Mouse (Mus musculus) hindbrain, embryonic 14.5 days (tissue): Measurements from ENCODE around the gene Syncrip. TPM values are rescaled to one million over a fixed set of nuclear protein-coding genes. Genes with fewer than 3 reads are reported as not detected.
"Not testable (repeated sequence)": the region's sequence is repeated elsewhere in the genome, so short reads cannot be mapped to it uniquely, and the experiment has no call there.

Experiments
- ATAC-seq: fragments of 200-750 bp; cut with Nextera tagmentation; 2 replicates; pipeline ENCODE4 v1.8.0; 2017; ENCODE audit warnings: moderate number of reproducible peaks, mild to moderate bottlenecking, moderate TSS enrichment, moderate library complexity; ENCODE audit not compliant: low FRiP score
- DNase-seq: peaks from one replicate; pipeline ENCODE4 v3.0.0-alpha.2; 2015; ENCODE audit warnings: low spot score
- H3K27ac ChIP-seq: fragments of 300-500 bp; sonication (generic); 2 replicates; pipeline ENCODE4 v1.5.1; 2014; ENCODE audit warnings: mild to moderate bottlenecking, moderate library complexity
- H3K27me3 ChIP-seq: fragments of 300-500 bp; sonication (generic); 2 replicates; pipeline ENCODE4 v1.6.1; 2014; ENCODE audit warnings: mild to moderate bottlenecking, low read length, mixed read lengths; ENCODE audit not compliant: control insufficient read depth, insufficient read depth
- H3K36me3 ChIP-seq: fragments of 300-500 bp; sonication (generic); replicated peaks from 2 replicates; pipeline ENCODE4 v1.6.1; 2014; ENCODE audit not compliant: control insufficient read depth, insufficient read depth
- H3K4me1 ChIP-seq: fragments of 300-500 bp; sonication (generic); replicated peaks from 2 replicates; pipeline ENCODE4 v1.6.1; 2014; ENCODE audit warnings: antibody characterized with exemption, low read length, mixed read lengths; ENCODE audit not compliant: control insufficient read depth, insufficient read depth
- H3K4me2 ChIP-seq: fragments of 300-500 bp; sonication (generic); replicated peaks from 2 replicates; pipeline ENCODE4 v1.6.1; 2014; ENCODE audit warnings: mild to moderate bottlenecking, moderate library complexity
- H3K4me3 ChIP-seq: fragments of 300-500 bp; sonication (generic); replicated peaks from 2 replicates; pipeline ENCODE4 v1.5.1; 2014; ENCODE audit warnings: mild to moderate bottlenecking, low read length
- H3K9ac ChIP-seq: fragments of 300-500 bp; sonication (generic); 2 replicates; pipeline ENCODE4 v1.6.1; 2014
- H3K9me3 ChIP-seq: fragments of 300-500 bp; sonication (generic); 2 replicates; pipeline ENCODE4 v1.6.1; 2016; ENCODE audit warnings: low read length; ENCODE audit not compliant: control insufficient read depth
- WGBS: fragments of 180-500 bp; shearing (Covaris S2); extraction: QIAGEN DNeasy Blood & Tissue Kit; methylation state at CpG from one replicate; pipeline ENCODE4 v1.1.7; 2014; 5-methylcytosine and 5-hydroxymethylcytosine counted together
- polyA plus RNA-seq: library from polyadenylated mRNA; unstranded; fragments of >200 nt; fragmentation: Nextera tagmentation; extraction: Ambion mirVana; gene quantifications from 2 replicates; pipeline ENCODE4 v1.2.1, GENCODE M21; 2014

The Syncrip gene
- polyA plus RNA-seq: 91.5 and 98.2 TPM in 2 replicates

DNA sequence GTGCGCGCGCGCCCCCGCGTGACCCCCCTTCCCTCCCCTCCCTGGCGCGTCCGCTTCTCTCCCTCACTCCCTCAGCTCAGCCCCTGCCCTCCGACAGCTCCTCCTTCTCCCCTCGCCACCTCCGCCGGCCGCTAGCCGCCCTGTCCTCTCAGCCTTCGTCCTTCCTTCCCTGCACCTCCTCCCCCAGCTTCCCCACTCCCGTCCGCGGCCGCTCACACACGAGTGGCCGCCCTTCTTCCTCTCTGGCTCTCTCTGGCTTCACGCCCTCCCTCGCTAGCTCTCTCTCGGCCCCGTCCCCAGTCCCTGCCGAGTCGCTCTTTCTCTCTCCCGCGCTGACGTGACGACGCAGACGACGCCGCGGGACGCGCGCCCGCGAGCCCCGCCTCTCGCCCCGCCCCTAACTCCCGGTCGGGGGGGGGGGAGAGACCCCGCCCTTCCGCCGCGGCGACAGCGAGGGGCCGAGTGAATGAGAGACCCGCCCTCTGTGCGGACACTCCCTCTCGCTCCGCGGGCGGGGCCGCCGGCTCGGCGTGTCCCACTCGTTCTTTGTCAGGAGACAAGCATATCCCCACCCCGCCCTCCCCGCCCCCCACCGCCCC is at the start of gene Syncrip:
Gene Syncrip (minus strand): TSS at position 345 of the 599 bp plus-strand sequence.
- H3K4me1 ChIP-seq: peaks cover 26% of the 10 kb centered on the region
- DNase-seq: peak; percentile 95
- ATAC-seq: peak; percentile 95
- H3K4me3 ChIP-seq: peak within 1 kb of the TSS; percentile 99
- H3K9ac ChIP-seq: peak within 1 kb of the TSS; percentile 97
- peaks cover 24% of the 10 kb centered on the region for H3K36me3 ChIP-seq
- H3K9me3 ChIP-seq, H3K27me3 ChIP-seq: not testable (repeated sequence)
- H3K27ac ChIP-seq: peak within 1 kb of the TSS; percentile 100
- H3K4me2 ChIP-seq: peak within 1 kb of the TSS; percentile 64
- WGBS: 1% methylated on average over 46 of the region's 68 CpGs

DNA sequence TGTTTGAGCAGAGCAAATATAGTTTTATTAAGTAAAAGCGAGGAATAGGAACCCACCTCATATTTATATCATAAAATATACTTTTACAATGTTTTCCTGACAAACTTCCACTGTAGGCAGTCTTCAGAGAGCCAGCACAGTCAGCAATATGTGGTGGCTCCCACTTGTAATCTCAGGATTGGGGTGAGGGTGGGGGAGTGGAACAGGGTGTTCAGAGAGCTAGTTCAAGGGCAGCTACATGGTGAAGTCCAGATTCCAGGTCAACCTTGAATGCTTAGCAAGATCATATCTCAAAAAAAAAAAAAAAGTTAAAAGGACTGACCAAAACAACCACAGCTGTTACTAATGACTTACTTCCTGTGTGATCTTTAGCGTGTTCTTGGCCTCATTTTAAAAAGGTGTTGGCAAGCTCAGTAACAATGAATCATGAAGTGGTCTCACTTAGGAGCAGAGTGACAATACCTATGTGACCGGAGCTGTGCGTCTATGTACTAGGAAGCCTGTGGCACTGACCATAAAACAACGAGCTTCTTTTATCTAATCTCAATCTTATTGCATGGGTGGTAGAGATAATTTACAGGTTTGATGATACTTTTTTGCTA is 47.7 kb upstream of the Syncrip start:
- no peaks in the 10 kb centered on the region for H3K9me3 ChIP-seq
- H3K36me3 ChIP-seq: no peaks in the 10 kb centered on the region
- H3K4me1 ChIP-seq: no peaks in the 10 kb centered on the region
- ATAC-seq (no peak), DNase-seq (no peak)
- no peak overlapping the region for H3K4me3 ChIP-seq
- no peak overlapping the region for H3K9ac ChIP-seq
- H3K4me2 ChIP-seq: no peak overlapping the region
- H3K27me3 ChIP-seq: no peaks in the 10 kb centered on the region
- no peak overlapping the region for H3K27ac ChIP-seq
- WGBS: 89% methylated on average over 5 of the region's 5 CpGs

DNA sequence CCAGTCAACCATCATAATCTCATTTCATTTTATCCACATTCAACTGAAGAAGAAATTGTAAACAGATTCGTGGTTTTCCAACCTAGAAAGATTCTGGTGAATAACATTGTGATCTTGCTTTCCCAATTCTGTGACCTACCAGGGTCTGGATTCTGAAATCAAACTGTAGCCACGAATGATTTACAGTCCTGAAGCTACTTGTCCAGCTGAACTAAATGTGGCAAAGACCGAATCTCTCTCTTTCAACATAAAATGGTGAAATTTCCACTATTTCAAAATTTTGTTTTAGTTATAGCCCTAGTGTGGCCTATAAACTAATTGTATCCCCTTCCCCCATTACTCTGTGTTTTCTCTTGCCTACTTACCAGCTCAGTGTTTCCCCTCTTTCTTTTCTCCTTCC is 47.2 kb upstream of the Syncrip start:
- DNase-seq (no peak), ATAC-seq (no peak)
- Histone ChIP-seq H3K9ac (no peak overlapping the region), H3K36me3 (no peaks in the 10 kb centered on the region), H3K4me1 (no peaks in the 10 kb centered on the region), H3K4me2 (no peak overlapping the region), H3K9me3 (no peaks in the 10 kb centered on the region), H3K27me3 (no peaks in the 10 kb centered on the region), H3K4me3 (no peak overlapping the region), H3K27ac (no peak overlapping the region)
- 87% methylated on average over 3 of the region's 3 CpGs for WGBS

DNA sequence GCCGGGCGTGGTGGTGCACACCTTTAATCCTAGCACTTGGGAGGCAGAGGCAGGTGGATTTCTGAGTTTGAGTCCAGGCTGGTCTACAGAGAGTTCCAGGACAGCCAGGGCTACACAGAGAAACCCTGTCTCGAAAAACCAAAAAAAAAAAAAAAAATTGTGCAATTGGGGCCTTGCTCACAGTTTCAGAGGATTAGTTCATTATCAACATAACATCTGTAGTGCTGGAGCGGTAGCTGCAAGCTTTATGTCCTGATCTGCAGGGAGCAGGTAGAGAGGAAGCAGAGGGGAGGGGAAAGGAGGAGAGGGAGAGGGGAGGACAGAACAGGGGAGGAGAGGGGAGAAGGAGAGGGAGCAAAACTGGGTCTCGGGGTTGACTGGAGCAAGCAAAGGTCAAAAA is 46.4 kb upstream of the Syncrip start:
- ATAC-seq (no peak), DNase-seq (no peak)
- H3K9ac ChIP-seq: no peak overlapping the region
- H3K4me3 ChIP-seq: no peak overlapping the region
- no peaks in the 10 kb centered on the region for H3K4me1 ChIP-seq
- no peaks in the 10 kb centered on the region for H3K36me3 ChIP-seq
- no peak overlapping the region for H3K27ac ChIP-seq
- H3K9me3 ChIP-seq: no peaks in the 10 kb centered on the region
- WGBS: 80% methylated on average over 5 of the region's 5 CpGs
- H3K27me3 ChIP-seq: no peaks in the 10 kb centered on the region
- no peak overlapping the region for H3K4me2 ChIP-seq

DNA sequence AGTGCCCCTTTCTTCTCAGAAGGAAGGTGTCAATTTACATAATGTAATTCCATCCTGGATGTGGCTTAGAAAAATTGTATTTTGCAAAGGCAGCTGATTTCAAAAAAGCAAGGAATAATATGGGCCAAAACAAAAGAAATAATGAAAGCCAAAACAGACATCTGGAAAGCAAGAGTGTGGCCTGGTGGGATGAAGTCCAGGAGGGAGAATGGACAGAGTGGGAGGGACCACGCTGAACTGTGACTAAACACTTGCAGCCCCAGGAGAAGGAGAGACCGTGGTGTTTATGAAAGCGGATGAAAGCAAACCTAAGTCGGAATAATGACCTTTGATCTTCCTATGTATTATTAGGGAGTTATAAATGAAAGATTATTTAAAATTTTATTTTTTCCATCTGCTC is 45.6 kb upstream of the Syncrip start:
- H3K4me2 ChIP-seq: no peak overlapping the region
- H3K27me3 ChIP-seq: no peaks in the 10 kb centered on the region
- no peaks in the 10 kb centered on the region for H3K36me3 ChIP-seq
- WGBS: 96% methylated on average over 4 of the region's 4 CpGs
- no peak for ATAC-seq
- no peak overlapping the region for H3K9ac ChIP-seq
- H3K4me1 ChIP-seq: no peaks in the 10 kb centered on the region
- no peak overlapping the region for H3K4me3 ChIP-seq
- no peaks in the 10 kb centered on the region for H3K9me3 ChIP-seq
- H3K27ac ChIP-seq: no peak overlapping the region
- DNase-seq: no peak

GRCm38 (mm10) chr9:88525341-88525740 is 43.0 kb upstream of the Syncrip start:
- WGBS: 82% methylated on average over 6 of the region's 6 CpGs
- H3K9ac ChIP-seq: no peak overlapping the region

GRCm38 (mm10) chr9:88524796-88525195 is 42.4 kb upstream of the Syncrip start:
- H3K9ac ChIP-seq: no peak overlapping the region
- 81% methylated on average over 3 of the region's 3 CpGs for WGBS
- no peaks in the 10 kb centered on the region for H3K9me3 ChIP-seq
- peaks cover 16% of the 10 kb centered on the region; the same call in 1 of the 2 replicates for H3K36me3 ChIP-seq
- peaks cover 15% of the 10 kb centered on the region for H3K4me1 ChIP-seq
- no peak overlapping the region for H3K4me2 ChIP-seq
- DNase-seq (no peak), ATAC-seq (no peak)
- H3K4me3 ChIP-seq: no peak overlapping the region
- no peak overlapping the region for H3K27ac ChIP-seq
- no peaks in the 10 kb centered on the region for H3K27me3 ChIP-seq

More at GRCm38 (mm10) chr9:88525341-88525740, 43.0 kb upstream of the Syncrip start:
- H3K27ac ChIP-seq: no peak overlapping the region
- DNase-seq: no peak
- no peaks in the 10 kb centered on the region for H3K9me3 ChIP-seq
- no peak for ATAC-seq
- no peaks in the 10 kb centered on the region for H3K27me3 ChIP-seq
- H3K4me3 ChIP-seq: no peak overlapping the region
- H3K4me1 ChIP-seq: peaks cover 9% of the 10 kb centered on the region
- no peak overlapping the region for H3K4me2 ChIP-seq
- H3K36me3 ChIP-seq: peaks cover 10% of the 10 kb centered on the region; the same call in 1 of the 2 replicates

GRCm38 (mm10) chr9:88524367-88524766 is 42.0 kb upstream of the Syncrip start:
- DNase-seq (no peak), ATAC-seq (no peak)
- peaks cover 19% of the 10 kb centered on the region for H3K4me1 ChIP-seq
- no peaks in the 10 kb centered on the region for H3K27me3 ChIP-seq
- H3K9me3 ChIP-seq: no peaks in the 10 kb centered on the region
- peaks cover 20% of the 10 kb centered on the region; the same call in 1 of the 2 replicates for H3K36me3 ChIP-seq
- no peak overlapping the region for H3K9ac ChIP-seq
- H3K27ac ChIP-seq: no peak overlapping the region
- no peak overlapping the region for H3K4me3 ChIP-seq
- H3K4me2 ChIP-seq: no peak overlapping the region
- WGBS: 96% methylated on average over 2 of the region's 2 CpGs

DNA sequence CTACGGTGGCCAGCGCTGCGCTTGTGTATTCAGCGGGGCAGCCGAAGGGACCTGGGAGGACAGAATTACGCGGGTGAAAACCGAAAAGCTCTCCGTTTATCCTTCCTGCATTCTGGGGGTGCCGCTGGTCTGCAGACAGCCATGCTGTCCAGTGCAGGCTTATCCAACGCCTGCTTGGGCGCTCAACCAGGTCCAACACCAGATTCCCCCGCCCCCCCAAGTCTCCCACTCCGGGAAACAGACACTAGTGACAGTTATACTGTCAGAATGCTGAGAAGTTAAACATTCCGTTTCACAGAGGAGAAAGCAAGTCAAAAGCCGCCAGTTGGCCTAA is 40.9 kb upstream of the Syncrip start:
- H3K27ac ChIP-seq: peak overlapping the region; percentile 72
- ATAC-seq (no peak), DNase-seq (no peak)
- peak overlapping the region; percentile 85 for H3K4me3 ChIP-seq
- no peaks in the 10 kb centered on the region for H3K9me3 ChIP-seq
- peak overlapping the region; percentile 96 for H3K4me2 ChIP-seq
- peaks cover 20% of the 10 kb centered on the region for H3K4me1 ChIP-seq
- H3K27me3 ChIP-seq: no peaks in the 10 kb centered on the region
- H3K36me3 ChIP-seq: peaks cover 30% of the 10 kb centered on the region
- WGBS: 1% methylated on average over 16 of the region's 16 CpGs
- H3K9ac ChIP-seq: peak overlapping the region; percentile 62
